Mouse (Mus musculus) olfactory bulb, adult 2 months (tissue): Measurements from ENCODE around the gene Hivep1.

Source experiments
- CTCF ChIP-seq: fragments of 200-500 bp; IDR thresholded peaks from 2 replicates; pipeline ENCODE4 v1.5.1; 2012; ENCODE audit warnings: low read depth, mild to moderate bottlenecking, low read length, moderate library complexity; ENCODE audit not compliant: insufficient read depth
- POLR2A ChIP-seq: fragments of 200-500 bp; IDR thresholded peaks from 2 replicates; pipeline ENCODE4 v1.6.1; 2012; ENCODE audit warnings: mild to moderate bottlenecking, low read depth, low read length, moderate library complexity; ENCODE audit not compliant: insufficient read depth

DNA sequence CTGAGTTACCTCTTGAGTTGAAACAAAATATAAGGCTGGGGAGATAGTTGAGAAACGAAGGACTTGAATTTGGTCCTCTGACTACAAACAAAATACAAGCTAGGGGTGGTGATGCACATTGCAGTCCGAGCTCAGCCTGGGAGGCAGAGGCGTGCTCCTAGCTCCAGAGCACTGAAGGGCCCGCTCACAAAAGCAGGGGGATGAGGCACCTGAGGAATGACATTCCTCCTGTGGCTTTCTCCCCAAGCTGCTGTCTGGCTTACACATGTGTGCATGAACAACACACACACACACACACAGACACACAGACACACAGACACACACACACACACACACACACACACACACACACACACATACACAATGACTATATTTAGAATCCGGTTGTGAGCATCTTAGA, 60.9 kb downstream of the Hivep1 start:
- TF ChIP-seq POLR2A (no peak), CTCF (no peak)
